8 mouse cellular contexts compared by ENCODE assay signal in genomic region chr1:191963948-191964772, GRCm38 (mm10). TPM values are rescaled to one million over a fixed set of nuclear protein-coding genes. Genes with fewer than 3 reads are reported as not detected.
DNase-seq lines count a peak whose midpoint lies in the region; ATAC-seq and TF ChIP-seq lines count a peak whose summit lies in the region.

No protein-coding gene starts in this region.

- peak; percentile 66; the same call in 1 of the 2 replicates for TF ChIP-seq EP300 in heart, adult 2 months (IDR thresholded peaks at IDR 0.05; ENCODE audit: insufficient read depth, low read depth, low read length)

- WGBS in forebrain, embryonic 10.5 days = 27% methylated on average over 8 of the region's 8 CpGs
- WGBS in forebrain, embryonic 12.5 days = 29% methylated on average over 8 of the region's 8 CpGs
- 29% methylated on average over 8 of the region's 8 CpGs for WGBS in heart, adult 2 months
- WGBS in kidney, adult 2 months = 19% methylated on average over 8 of the region's 8 CpGs
- 22% methylated on average over 8 of the region's 8 CpGs for WGBS in limb, embryonic 11.5 days
- 26% methylated on average over 8 of the region's 8 CpGs for WGBS in midbrain, embryonic 13.5 days

- H3K9ac ChIP-seq in forebrain, embryonic 12.5 days = no peak overlapping the region
- no peak overlapping the region for H3K9ac ChIP-seq in heart, adult 2 months (ENCODE audit: low read depth, low read length)
- H3K9ac ChIP-seq in limb, embryonic 11.5 days (ENCODE audit: low read length) = no peak overlapping the region
- no peak overlapping the region for H3K9ac ChIP-seq in midbrain, embryonic 13.5 days (replicated peaks)

- H3K27me3 ChIP-seq in forebrain, embryonic 10.5 days (ENCODE audit: poor library complexity, severe bottlenecking) = no peaks in the 10 kb centered on the region
- H3K27me3 ChIP-seq in forebrain, embryonic 12.5 days = no peaks in the 10 kb centered on the region; the same call in 1 of the 2 replicates
- no peaks in the 10 kb centered on the region for H3K27me3 ChIP-seq in heart, adult 2 months (ENCODE audit: control insufficient read depth, insufficient read depth, low read length)
- H3K27me3 ChIP-seq in kidney, adult 2 months (replicated peaks; ENCODE audit: control insufficient read depth, insufficient read depth, low read length) = no peaks in the 10 kb centered on the region
- H3K27me3 ChIP-seq in limb, embryonic 11.5 days (ENCODE audit: control insufficient read depth, insufficient read depth, low read length) = no peaks in the 10 kb centered on the region
- H3K27me3 ChIP-seq in midbrain, embryonic 13.5 days = no peaks in the 10 kb centered on the region

- H3K9me3 ChIP-seq in forebrain, embryonic 10.5 days = no peaks in the 10 kb centered on the region
- no peaks in the 10 kb centered on the region for H3K9me3 ChIP-seq in forebrain, embryonic 12.5 days
- H3K9me3 ChIP-seq in limb, embryonic 11.5 days (ENCODE audit: control insufficient read depth, low read length) = no peaks in the 10 kb centered on the region
- H3K9me3 ChIP-seq in midbrain, embryonic 13.5 days = no peaks in the 10 kb centered on the region

- H3K4me3 ChIP-seq in forebrain, embryonic 10.5 days = no peak overlapping the region
- H3K4me3 ChIP-seq in forebrain, embryonic 12.5 days (replicated peaks) = no peak overlapping the region
- H3K4me3 ChIP-seq in heart, adult 2 months = no peak overlapping the region
- no peak overlapping the region for H3K4me3 ChIP-seq in kidney, adult 2 months (ENCODE audit: insufficient read depth, low read depth, low read length)
- no peak overlapping the region for H3K4me3 ChIP-seq in limb, embryonic 11.5 days (ENCODE audit: low read depth, low read length)
- no peak overlapping the region for H3K4me3 ChIP-seq in midbrain, embryonic 13.5 days (replicated peaks)

- no peaks in the 10 kb centered on the region for H3K36me3 ChIP-seq in forebrain, embryonic 10.5 days (replicated peaks)
- no peaks in the 10 kb centered on the region for H3K36me3 ChIP-seq in forebrain, embryonic 12.5 days (replicated peaks)
- H3K36me3 ChIP-seq in heart, adult 2 months (ENCODE audit: control insufficient read depth, insufficient read depth, low read length) = no peaks in the 10 kb centered on the region
- no peaks in the 10 kb centered on the region for H3K36me3 ChIP-seq in kidney, adult 2 months (ENCODE audit: control insufficient read depth, insufficient read depth, low read length)
- no peaks in the 10 kb centered on the region for H3K36me3 ChIP-seq in limb, embryonic 11.5 days (ENCODE audit: control insufficient read depth, insufficient read depth, low read length)
- H3K36me3 ChIP-seq in midbrain, embryonic 13.5 days = no peaks in the 10 kb centered on the region

- peaks cover 8% of the 10 kb centered on the region; the same call in 1 of the 2 replicates for H3K4me1 ChIP-seq in forebrain, embryonic 10.5 days
- no peaks in the 10 kb centered on the region for H3K4me1 ChIP-seq in forebrain, embryonic 12.5 days
- no peaks in the 10 kb centered on the region; the same call in 1 of the 2 replicates for H3K4me1 ChIP-seq in heart, adult 2 months (ENCODE audit: control insufficient read depth, insufficient read depth, low read length)
- peaks cover 11% of the 10 kb centered on the region; the same call in 1 of the 2 replicates for H3K4me1 ChIP-seq in kidney, adult 2 months (ENCODE audit: control insufficient read depth, insufficient read depth, low read length)
- no peaks in the 10 kb centered on the region for H3K4me1 ChIP-seq in limb, embryonic 11.5 days (ENCODE audit: control insufficient read depth, insufficient read depth, low read length)
- no peaks in the 10 kb centered on the region for H3K4me1 ChIP-seq in midbrain, embryonic 13.5 days (replicated peaks)

- intact Hi-C loops in heart, adult 2 months (cut with DNase I) = loop anchor here (1.0 to 5.0 kb wide), 4 partner anchors 27 to 130 kb away; no protein-coding TSS in a partner anchor

- peak; percentile 79 for DNase-seq in forebrain, embryonic 10.5 days (ENCODE audit: extremely low spot score, low spot score)
- DNase-seq in embryo, embryonic 9.5 days (ENCODE audit: extremely low spot score) = peak; percentile 75
- DNase-seq in heart, adult 2 months = peak; percentile 86 to 92
- peak; percentile 96 for DNase-seq in kidney, adult 2 months
- DNase-seq in limb, embryonic 11.5 days (ENCODE audit: low spot score) = peak; percentile 88
- peak; percentile 67 for DNase-seq in spleen, adult 12 weeks (ENCODE audit: low spot score)

- no peaks in the 10 kb centered on the region for H3K79me2 ChIP-seq in heart, adult 2 months (replicated peaks; ENCODE audit: control insufficient read depth, insufficient read depth, low read length)

- TF ChIP-seq POLR2A in heart, adult 2 months (IDR thresholded peaks at IDR 0.05; ENCODE audit: insufficient read depth, low read depth, low read length) = no peak
- no peak for TF ChIP-seq POLR2A in kidney, adult 2 months (IDR thresholded peaks at IDR 0.05; ENCODE audit: low read depth, low read length)

- peak; percentile 96 for TF ChIP-seq CTCF in heart, adult 2 months (IDR thresholded peaks at IDR 0.05)
- peak; percentile 90 for TF ChIP-seq CTCF in kidney, adult 2 months (conservative IDR thresholded peaks at IDR 0.05; ENCODE audit: insufficient read depth, insufficient read length, low read depth, low read length)

- ATAC-seq in forebrain, embryonic 12.5 days (ENCODE audit: low FRiP score) = no peak
- ATAC-seq in limb, embryonic 11.5 days (ENCODE audit: insufficient number of reproducible peaks, low FRiP score, low TSS enrichment, low read depth) = peak; percentile 70; the same call in 1 of the 2 replicates
- ATAC-seq in midbrain, embryonic 13.5 days = peak; percentile 83

- H3K27ac ChIP-seq in forebrain, embryonic 10.5 days = no peak overlapping the region
- no peak overlapping the region for H3K27ac ChIP-seq in forebrain, embryonic 12.5 days
- no peak overlapping the region; the same call in 1 of the 2 replicates for H3K27ac ChIP-seq in heart, adult 2 months
- H3K27ac ChIP-seq in kidney, adult 2 months (ENCODE audit: insufficient read depth, low read depth, low read length) = peak overlapping the region; percentile 18; the same call in 1 of the 2 replicates
- H3K27ac ChIP-seq in limb, embryonic 11.5 days (replicated peaks; ENCODE audit: low read depth, low read length) = no peak overlapping the region
- no peak overlapping the region for H3K27ac ChIP-seq in midbrain, embryonic 13.5 days

- H3K4me2 ChIP-seq in forebrain, embryonic 12.5 days = no peak overlapping the region
- H3K4me2 ChIP-seq in limb, embryonic 11.5 days (ENCODE audit: low read depth, severe bottlenecking) = no peak overlapping the region
- no peak overlapping the region for H3K4me2 ChIP-seq in midbrain, embryonic 13.5 days (replicated peaks)

RNA-seq across cellular contexts. Expression of gene Rd3, which starts 13.0 kb away (rescaled TPM):
- polyA plus RNA-seq in forebrain, embryonic 10.5 days (2016; fragmentation: Nextera tagmentation; extraction: Ambion mirVana) = 0.15 and 0.38 TPM in 2 replicates
- 2.2 and 2.3 TPM in 2 replicates for polyA plus RNA-seq in forebrain, embryonic 12.5 days (2016; fragmentation: Nextera tagmentation; extraction: Ambion mirVana)
- total RNA-seq in heart, adult 2 months (2021) = under 1 TPM; 0.18 to 0.23 TPM
- 0.47 and 0.49 TPM in 2 replicates for polyA plus RNA-seq in heart, adult 2 months (2012; rRNA removed)
- polyA plus RNA-seq in kidney, adult 2 months (2012; rRNA removed) = 0.41 and 0.88 TPM in 2 replicates
- not detected in 2 replicates for polyA plus RNA-seq in limb, embryonic 11.5 days (2014; fragmentation: Nextera tagmentation; extraction: Ambion mirVana)
- polyA plus RNA-seq in midbrain, embryonic 13.5 days (2015; fragmentation: Nextera tagmentation; extraction: Ambion mirVana) = 1.8 and 3.1 TPM in 2 replicates

RNA-seq across cellular contexts. Expression of gene Slc30a1, which starts 57.6 kb away (rescaled TPM):
- 1.2 and 1.5 TPM in 2 replicates for polyA plus RNA-seq in forebrain, embryonic 10.5 days (2016; fragmentation: Nextera tagmentation; extraction: Ambion mirVana)
- polyA plus RNA-seq in forebrain, embryonic 12.5 days (2016; fragmentation: Nextera tagmentation; extraction: Ambion mirVana) = 2.4 and 4.2 TPM in 2 replicates
- total RNA-seq in heart, adult 2 months (2021) = 10 to 100 TPM; 17.1 to 18.6 TPM
- 5.3 and 11.4 TPM in 2 replicates for polyA plus RNA-seq in heart, adult 2 months (2012; rRNA removed)
- polyA plus RNA-seq in kidney, adult 2 months (2012; rRNA removed) = 18.1 and 19.9 TPM in 2 replicates
- polyA plus RNA-seq in limb, embryonic 11.5 days (2014; fragmentation: Nextera tagmentation; extraction: Ambion mirVana) = 1.3 and 1.6 TPM in 2 replicates
- polyA plus RNA-seq in midbrain, embryonic 13.5 days (2015; fragmentation: Nextera tagmentation; extraction: Ambion mirVana) = 1.8 and 2.1 TPM in 2 replicates
